Mouse (Mus musculus): ENCODE results near the gene Yap1.

GRCm38 (mm10) chr9:7980162-7980561 is 24.2 kb downstream of the Yap1 start:
- no peak for TF ChIP-seq POLR2A (IDR thresholded peaks at IDR 0.05; ENCODE audit: low read depth, low read length)
- TF ChIP-seq CTCF (IDR thresholded peaks at IDR 0.05; ENCODE audit: borderline replicate concordance, insufficient read depth, low read length) = no peak

Measured in embryonic fibroblast, embryonic 13.5 days (primary cell).